Mouse (Mus musculus): ENCODE data around the gene Hmgxb4. TPM values are rescaled to one million over a fixed set of nuclear protein-coding genes. Genes with fewer than 3 reads are reported as not detected.

Hmgxb4 gene
- total RNA-seq, 2 experiments from 2014 or later = 23.0 to 26.4 TPM

- DNase-seq = no peak
These were observed 81.7 kb downstream of the Hmgxb4 start for GRCm38 (mm10) chr8:75074876-75075275.

- no peak for DNase-seq
These were observed 85.1 kb downstream of the Hmgxb4 start for GRCm38 (mm10) chr8:75078215-75078614.

GRCm38 (mm10) chr8:75078851-75079250 lies 85.7 kb downstream of the Hmgxb4 start:
- no peak for DNase-seq

Other genes starting within 250 kb of the Hmgxb4 start
- under 1 TPM in 1 of 2 experiments, not detected in 1; 0.29 TPM for gene Isx, start 120.2 kb upstream of the Hmgxb4 start, total RNA-seq (2021)
- gene Tom1, start 40.3 kb downstream of the Hmgxb4 start, total RNA-seq (2021) = 10 to 100 TPM; 70.7 to 73.3 TPM
- 10 to 100 TPM; 15.0 to 16.6 TPM for gene Hmox1, start 100.3 kb downstream of the Hmgxb4 start, total RNA-seq (2021)
- gene Mcm5, start 116.2 kb downstream of the Hmgxb4 start, total RNA-seq (2021) = 10 to 100 TPM; 68.7 to 69.5 TPM
- 1 to 10 TPM; 2.2 TPM for gene Rasd2, start 220.6 kb downstream of the Hmgxb4 start, total RNA-seq (2021)

All from heart, postnatal 4 days (tissue).